Mouse (Mus musculus): ENCODE measurements around the gene Sox6.
A peak's percentile ranks its signal among the peaks of the same experiment; 100 is the strongest.

Gene Sox6

DNA sequence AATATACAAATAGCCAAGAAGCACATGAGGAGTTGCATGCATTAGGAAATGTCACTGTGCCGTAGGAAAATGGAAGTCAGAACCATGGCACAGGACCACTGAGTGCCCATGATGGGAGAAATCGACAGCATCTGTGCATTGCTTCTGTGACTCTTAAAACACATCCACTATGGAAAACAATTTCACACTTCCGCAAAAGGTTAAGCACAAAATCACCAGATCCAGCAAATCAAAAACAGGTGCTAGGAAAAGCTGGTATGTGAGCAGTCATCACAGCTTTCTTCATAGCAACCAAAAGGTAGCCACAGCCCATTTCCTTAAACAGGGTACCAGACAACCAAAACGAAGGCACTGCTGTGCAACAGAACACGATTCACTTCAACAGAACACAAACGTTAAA is 52.9 kb downstream of the Sox6 start:
- no peak for DNase-seq (ENCODE audit: low read depth, low spot score)

DNA sequence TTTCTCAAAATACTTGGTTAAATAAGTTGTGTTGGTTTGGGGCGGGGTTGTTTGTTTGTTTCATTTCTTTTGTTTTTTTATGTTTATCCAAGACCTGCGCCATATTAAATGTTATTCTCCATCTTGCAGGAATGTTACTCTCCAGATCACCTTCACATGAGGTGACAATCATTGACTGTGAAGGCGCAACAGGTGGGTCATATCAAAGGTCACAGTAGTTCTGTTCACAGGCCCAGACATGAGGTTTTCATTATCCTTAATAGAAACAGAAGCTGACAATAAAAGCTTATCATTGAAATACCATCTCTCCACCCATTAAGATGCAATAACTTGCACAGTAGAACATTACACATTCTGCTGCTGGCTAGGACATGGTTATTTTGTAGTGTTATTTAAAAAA is 54.5 kb downstream of the Sox6 start:
- DNase-seq (ENCODE audit: low read depth, low spot score): no peak

DNA sequence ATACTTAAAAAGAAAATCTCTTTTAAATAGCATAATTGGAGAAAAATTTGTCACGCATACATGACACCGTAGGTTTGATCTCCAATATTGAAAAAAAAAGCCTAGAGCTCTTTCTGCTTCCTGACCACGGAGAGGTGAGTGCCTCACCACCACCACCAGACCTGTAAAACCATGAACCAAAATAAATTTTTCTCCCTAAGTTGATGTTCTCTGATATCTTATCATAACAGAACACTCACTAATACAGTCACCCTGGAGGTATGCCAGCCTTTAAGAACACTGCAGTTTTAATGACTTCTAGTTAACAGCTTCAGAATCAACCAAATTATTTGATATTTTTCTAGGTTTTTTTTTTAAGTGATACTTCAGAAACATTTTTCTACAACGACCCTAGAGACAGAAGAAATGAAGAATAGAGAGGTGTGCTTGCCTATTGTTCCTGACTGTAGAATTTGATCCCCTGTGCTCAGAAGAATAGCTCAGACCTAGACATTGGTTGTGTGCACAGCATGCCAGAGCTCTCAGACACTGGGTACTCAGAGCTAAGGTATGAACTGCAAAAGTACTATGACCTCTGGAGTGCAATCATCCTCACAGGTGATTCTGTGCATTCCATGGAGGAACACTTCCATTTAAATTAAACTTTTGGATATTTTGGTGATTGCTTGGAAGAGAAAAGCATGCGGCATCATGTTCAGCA is 58.6 kb downstream of the Sox6 start:
- DNase-seq (ENCODE audit: low read depth, low spot score): no peak

- DNase-seq (ENCODE audit: low read depth, low spot score): no peak
These were observed 64.1 kb downstream of the Sox6 start for GRCm38 (mm10) chr7:115974518-115974917.

DNA sequence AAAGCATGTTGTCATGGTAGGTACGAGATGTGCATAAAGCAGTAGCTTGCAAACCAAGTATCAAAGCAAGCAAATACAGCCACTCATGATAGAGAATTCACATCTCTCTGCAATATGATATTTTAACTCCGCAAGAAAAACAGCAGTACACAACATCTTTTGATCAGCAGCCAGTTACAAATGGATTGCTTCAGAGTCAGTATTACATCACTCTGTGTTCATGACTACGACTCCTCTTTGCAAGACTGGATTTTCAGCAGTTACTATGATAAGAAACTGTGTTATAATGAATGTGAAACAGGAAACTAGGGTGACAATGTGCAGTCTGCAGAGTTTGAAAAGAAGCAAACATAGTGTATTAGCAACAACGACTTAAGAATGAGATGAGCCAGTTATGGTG is 71.4 kb downstream of the Sox6 start:
- DNase-seq (ENCODE audit: low read depth, low spot score): peak; percentile 9

GRCm38 (mm10) chr7:115966181-115966580 is 72.4 kb downstream of the Sox6 start:
- peak; percentile 71 for DNase-seq (ENCODE audit: low read depth, low spot score)

DNA sequence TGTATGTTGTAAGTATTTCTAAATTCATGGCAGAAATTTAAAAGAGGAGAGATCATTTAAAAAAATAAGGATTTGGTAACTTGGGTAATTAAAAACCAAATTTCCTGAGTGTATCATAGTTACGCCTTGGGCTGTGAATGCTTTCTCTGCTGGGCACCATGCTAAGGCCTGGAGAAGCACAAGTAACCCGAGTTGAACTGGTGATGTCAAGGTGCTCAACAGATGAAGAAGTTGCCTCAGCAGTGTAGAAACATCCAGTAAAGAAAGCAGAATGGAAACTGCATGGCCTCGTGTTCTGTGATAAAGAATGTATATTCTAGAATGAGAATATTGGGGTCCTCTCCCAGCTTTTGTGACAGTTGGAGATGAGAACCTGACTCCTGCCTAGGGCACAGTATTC is 85.5 kb downstream of the Sox6 start:
- DNase-seq (ENCODE audit: low read depth, low spot score): no peak

DNA sequence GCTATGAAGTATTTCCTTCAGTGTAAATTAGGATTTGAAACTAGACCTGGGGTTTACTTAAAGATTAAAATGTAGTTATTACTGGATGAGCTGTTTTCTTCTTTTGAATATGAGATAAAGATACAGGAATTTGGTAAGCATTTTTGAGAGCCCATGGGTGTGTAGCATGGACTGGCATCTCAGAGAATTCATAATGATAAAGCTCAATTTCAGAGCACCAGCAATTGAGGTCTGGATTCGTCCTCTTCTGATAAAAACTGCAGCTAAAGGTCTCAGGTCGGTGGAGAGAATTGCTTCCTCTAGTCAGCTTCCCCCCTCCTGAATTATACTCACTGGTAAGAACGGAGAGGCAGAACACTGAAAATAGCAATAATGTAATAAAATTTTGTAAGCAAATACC is 86.4 kb downstream of the Sox6 start:
- no peak for DNase-seq (ENCODE audit: low read depth, low spot score)

DNA sequence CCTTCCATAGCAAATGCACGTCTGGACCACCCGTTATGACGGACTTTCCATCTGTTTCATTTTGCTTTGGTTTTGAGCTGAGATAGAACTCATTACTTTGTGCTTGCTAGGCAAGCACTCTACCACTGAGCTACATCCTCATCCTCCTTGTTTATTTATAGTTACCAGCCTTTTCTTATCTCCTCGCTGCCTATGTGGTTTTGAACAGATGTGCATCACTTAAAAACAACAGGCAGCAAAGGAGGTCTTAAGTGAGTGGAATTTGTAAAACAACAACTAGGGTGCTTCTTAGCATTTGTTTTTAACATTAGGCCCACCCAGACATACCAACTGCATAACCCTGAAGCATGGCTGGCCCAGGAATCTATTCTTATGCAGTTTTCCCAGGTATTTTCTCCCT is 86.9 kb downstream of the Sox6 start:
- DNase-seq (ENCODE audit: low read depth, low spot score): no peak

- no peak for DNase-seq (ENCODE audit: low read depth, low spot score)
These were observed 90.7 kb downstream of the Sox6 start for GRCm38 (mm10) chr7:115947916-115948315.

GRCm38 (mm10) chr7:115946559-115946958 is 92.0 kb downstream of the Sox6 start:
- no peak for DNase-seq (ENCODE audit: low read depth, low spot score)

DNA sequence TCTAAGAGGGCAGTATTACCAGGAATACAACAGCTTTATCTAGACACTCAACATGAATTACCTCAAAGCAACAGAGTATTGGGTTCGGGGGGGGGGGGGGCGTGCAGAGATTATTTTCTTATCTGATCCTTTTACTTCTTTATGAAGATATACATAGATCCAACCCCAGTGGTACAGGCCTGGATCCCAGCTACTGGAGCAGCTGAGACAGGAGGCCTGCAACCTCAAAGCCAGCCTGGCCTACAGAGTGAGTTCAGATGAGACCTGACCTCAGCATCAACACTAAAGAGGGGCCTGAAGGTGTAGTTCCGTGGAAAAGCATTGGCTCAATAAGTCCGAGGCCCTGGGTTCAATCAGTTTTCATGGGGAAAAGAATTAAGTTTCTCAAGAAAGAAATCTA is 93.1 kb downstream of the Sox6 start:
- no peak for DNase-seq (ENCODE audit: low read depth, low spot score)

- no peak for DNase-seq (ENCODE audit: low read depth, low spot score)
These were observed 94.3 kb downstream of the Sox6 start for GRCm38 (mm10) chr7:115944250-115944649.

- no peak for DNase-seq (ENCODE audit: low read depth, low spot score)
These were observed 96.8 kb downstream of the Sox6 start for GRCm38 (mm10) chr7:115941766-115942165.

- DNase-seq (ENCODE audit: low read depth, low spot score): no peak
These were observed 99.3 kb downstream of the Sox6 start for GRCm38 (mm10) chr7:115939292-115939691.

GRCm38 (mm10) chr7:115936908-115937307 is 101.7 kb downstream of the Sox6 start:
- DNase-seq (ENCODE audit: low read depth, low spot score): no peak

DNA sequence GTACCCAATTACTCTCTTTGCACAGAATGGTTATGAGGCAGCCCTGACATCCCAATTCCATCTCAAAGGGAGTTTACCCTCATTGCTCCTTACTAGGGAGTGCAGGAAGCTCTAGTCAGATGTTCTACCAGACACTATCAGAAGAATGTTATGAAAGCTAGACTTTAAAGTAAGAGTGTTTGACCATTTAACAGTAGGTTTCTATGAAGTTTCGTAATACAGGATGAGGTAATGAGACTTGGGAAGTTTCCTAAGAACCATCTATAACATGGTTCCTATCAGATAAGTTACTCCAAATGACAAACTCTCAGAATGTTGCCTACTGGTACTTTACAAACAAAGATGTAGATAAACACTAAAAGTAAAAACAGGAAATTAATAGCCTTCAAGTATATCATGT is 123.3 kb downstream of the Sox6 start:
- no peak for DNase-seq (ENCODE audit: low read depth, low spot score)

DNA sequence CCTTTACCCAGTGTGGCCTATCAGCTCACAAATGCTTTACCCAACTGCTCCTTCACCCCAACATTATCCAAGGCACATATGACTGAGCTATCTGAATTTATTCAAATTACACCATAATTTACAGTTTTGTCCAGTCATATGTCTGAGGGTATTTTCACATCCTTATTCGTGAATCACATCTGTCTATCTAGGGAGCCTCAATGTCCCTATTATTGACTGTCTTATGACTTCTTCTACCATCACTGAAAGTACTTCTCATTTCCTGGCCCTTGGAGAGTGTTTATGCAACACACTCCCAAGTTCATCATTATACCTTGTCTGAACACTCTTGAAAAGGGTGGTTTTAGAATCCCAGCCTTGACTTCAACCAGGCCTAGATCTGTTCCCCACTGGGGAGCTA is 128.3 kb downstream of the Sox6 start:
- no peak for DNase-seq (ENCODE audit: low read depth, low spot score)

DNA sequence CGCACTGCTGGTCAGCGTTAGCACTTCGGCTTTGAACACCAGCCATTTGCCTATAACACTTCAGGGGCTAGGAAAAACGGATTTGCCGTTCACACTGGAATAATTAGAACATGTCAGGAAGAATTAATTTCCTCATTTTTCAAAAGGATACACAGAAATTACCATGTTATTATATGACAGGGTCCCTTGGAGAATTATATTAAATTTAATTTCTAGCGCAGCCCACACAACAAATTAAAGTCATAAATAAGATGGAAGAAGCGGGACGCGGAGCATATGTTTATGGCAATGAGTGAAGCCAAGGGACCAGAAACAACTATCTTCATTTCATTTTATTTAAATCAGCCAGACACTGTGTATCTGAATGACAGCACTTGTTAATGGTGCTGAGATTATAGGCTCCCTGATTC is 133.8 kb downstream of the Sox6 start:
- DNase-seq (ENCODE audit: low read depth, low spot score): no peak

DNA sequence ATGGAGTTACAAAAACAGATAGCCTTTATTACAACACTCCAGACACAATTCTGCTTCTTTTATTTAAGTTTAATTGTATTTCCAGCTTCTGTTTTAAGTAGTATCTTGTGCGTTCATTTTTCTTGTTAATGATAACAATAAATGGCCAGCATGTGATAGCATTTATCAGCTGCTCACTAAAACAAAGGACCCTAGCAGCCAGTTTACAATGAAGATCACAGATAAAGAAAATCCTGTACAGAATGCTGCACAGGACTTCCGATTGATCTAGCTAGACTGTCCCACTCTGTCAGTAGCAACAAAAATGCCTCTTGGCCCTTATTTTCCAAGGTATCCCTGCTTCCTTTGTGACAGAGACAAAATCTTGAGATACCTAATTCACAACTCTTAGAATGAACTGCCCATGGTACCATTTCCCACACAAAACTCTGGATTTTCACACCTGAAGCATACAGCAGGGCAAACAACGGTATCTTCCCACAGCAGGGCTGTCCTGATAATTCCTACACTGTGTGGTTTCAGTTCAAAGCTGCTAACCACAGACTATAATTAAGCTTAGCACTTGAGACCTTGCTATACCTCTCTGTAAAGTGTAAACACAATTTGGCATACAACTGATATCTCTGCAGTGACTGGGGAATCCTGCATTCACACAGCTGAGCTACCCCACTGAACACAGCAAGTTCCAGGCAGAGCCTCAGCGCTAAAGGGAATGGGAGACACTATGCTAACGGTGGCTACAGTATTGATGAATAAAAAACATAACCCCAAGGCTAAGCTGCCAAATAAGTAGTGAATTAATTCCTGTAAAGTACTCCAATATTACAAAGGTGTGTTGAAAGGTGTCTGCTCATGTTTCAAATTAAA is 134.4 kb downstream of the Sox6 start:
- DNase-seq (ENCODE audit: low read depth, low spot score): no peak

GRCm38 (mm10) chr7:115903368-115903767 is 135.2 kb downstream of the Sox6 start:
- no peak for DNase-seq (ENCODE audit: low read depth, low spot score)

DNA sequence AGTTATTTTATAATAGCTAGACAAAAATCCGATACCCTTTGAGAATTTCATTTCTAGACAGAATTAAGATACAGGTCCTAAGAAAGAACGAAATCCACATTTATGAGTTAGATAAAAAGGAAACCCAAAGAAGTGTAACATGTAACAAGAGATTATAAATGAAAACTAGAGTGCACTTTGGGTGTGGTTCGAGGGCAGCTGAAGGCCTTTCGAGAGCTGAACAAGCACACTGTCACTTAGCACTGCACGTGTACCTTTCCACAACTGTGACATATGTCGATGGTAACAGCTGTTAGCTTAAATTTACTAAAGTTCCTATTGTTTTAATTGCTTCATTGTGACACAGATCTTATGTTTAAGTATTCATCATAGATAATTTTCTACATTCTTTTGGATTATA is 142.8 kb downstream of the Sox6 start:
- no peak for DNase-seq (ENCODE audit: low read depth, low spot score)

DNA sequence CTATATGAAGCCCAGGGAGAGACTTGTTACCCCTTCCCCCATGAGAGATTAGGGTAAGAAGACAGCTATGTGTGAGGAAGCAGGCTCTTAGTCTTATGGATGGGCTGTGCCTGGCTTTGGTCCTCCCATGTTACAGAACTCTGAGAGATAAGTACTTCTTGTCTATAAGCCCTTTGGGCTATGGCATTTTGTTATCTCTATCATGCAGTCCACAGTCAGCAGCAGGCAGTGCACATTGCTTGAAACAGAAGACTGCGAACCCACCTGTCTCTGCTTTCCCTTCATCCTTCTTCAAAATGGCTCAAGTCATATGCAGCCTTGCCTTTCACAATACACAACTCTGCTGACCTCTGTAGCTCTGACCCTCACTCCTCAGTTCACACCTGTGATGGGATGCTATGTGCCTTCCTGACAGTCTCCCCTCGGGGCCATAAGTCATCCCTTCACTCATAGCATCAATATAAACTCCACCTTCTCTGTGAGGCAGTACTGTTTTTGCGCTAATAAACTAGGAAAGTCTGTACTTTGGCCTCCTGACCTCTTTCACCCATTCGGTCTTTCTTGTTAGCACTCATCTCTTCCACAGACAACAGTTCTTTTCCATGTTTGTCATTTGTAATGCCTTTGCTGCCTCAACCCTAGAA is 143.4 kb downstream of the Sox6 start:
- DNase-seq (ENCODE audit: low read depth, low spot score): no peak
